8 mouse cellular contexts compared by ENCODE assay signal in genomic region chr7:45475291-45475969, GRCm38 (mm10). TPM values are rescaled to one million over a fixed set of nuclear protein-coding genes. Genes with fewer than 3 reads are reported as not detected.
DNase-seq lines count a peak whose midpoint lies in the region; ATAC-seq and TF ChIP-seq lines count a peak whose summit lies in the region.

No protein-coding gene starts in this region.

- no peaks in the 10 kb centered on the region for H3K9me3 ChIP-seq in heart, embryonic 11.5 days (replicated peaks; ENCODE audit: control insufficient read depth, low read length)

- H3K4me3 ChIP-seq in heart, embryonic 11.5 days (ENCODE audit: low read depth, low read length), result peak overlapping the region; percentile 34

- no peak for DNase-seq in heart, postnatal 4 days
- peak; percentile 54 for DNase-seq in brain, embryonic 14.5 days (ENCODE audit: low read depth)
- peak; percentile 65 for DNase-seq in kidney, adult 18-20 months
- DNase-seq in lung, postnatal 14 days, result peak; percentile 32
- DNase-seq in ovary, postnatal 14 days (ENCODE audit: low spot score), result no peak
- DNase-seq in gastrocnemius, postnatal 36 days, result no peak
- DNase-seq in ovary, postnatal 10 days (ENCODE audit: low spot score), result no peak

- no peaks in the 10 kb centered on the region for H3K36me3 ChIP-seq in heart, embryonic 11.5 days (ENCODE audit: control insufficient read depth, insufficient read depth, low read length)

- 57% methylated on average over 16 of the region's 16 CpGs for WGBS in heart, embryonic 11.5 days (ENCODE audit: insufficient replicate concordance)

- intact Hi-C loops in gastrocnemius, postnatal 36 days (cut with DNase I), result loop anchor here (5.0 kb wide), 1 partner anchor 42 kb away; no protein-coding TSS in a partner anchor

- TF ChIP-seq POLR2A in brain, embryonic 14.5 days (IDR thresholded peaks at IDR 0.05; ENCODE audit: borderline replicate concordance, extremely low read depth, insufficient read depth, insufficient read length, poor library complexity, severe bottlenecking), result no peak

- H3K27ac ChIP-seq in heart, embryonic 11.5 days (ENCODE audit: low read depth, low read length), result peak overlapping the region; percentile 22; the same call in 1 of the 2 replicates

- no peaks in the 10 kb centered on the region for H3K4me1 ChIP-seq in heart, embryonic 11.5 days (ENCODE audit: control insufficient read depth, insufficient read depth, low read length)

- no peak for ATAC-seq in heart, embryonic 11.5 days (replicated peaks; ENCODE audit: insufficient number of reproducible peaks, low FRiP score, low TSS enrichment)

- no peak for TF ChIP-seq CTCF in brain, embryonic 14.5 days (IDR thresholded peaks at IDR 0.05; ENCODE audit: borderline replicate concordance, extremely low read depth, insufficient read depth, insufficient read length)

- H3K9ac ChIP-seq in heart, embryonic 11.5 days (ENCODE audit: low read depth, low read length), result peak overlapping the region; percentile 54

- H3K27me3 ChIP-seq in heart, embryonic 11.5 days (ENCODE audit: control insufficient read depth, insufficient read depth, low read length), result no peaks in the 10 kb centered on the region

- peak overlapping the region; percentile 53 for H3K4me2 ChIP-seq in heart, embryonic 11.5 days

RNA-seq across cellular contexts. Expression of gene Tulp2, which starts 6.2 kb away (rescaled TPM):
- polyA plus RNA-seq in heart, embryonic 11.5 days (2014; fragmentation: Nextera tagmentation; extraction: Ambion mirVana), result 1.5 and 2.2 TPM in 2 replicates
- total RNA-seq in heart, postnatal 4 days (2021), result 1 to 10 TPM in 1 of 2 experiments, not detected in 1; 1.1 TPM
- 0.11 and 0.18 TPM in 2 replicates for polyA plus RNA-seq in brain, embryonic 14.5 days (2012; rRNA removed)
- under 1 TPM in 1 of 2 experiments, not detected in 1; 0.39 TPM for total RNA-seq in gastrocnemius, postnatal 36 days (2021)

RNA-seq across cellular contexts. Expression of gene Bax, which starts 8.7 kb away (rescaled TPM):
- polyA plus RNA-seq in heart, embryonic 11.5 days (2014; fragmentation: Nextera tagmentation; extraction: Ambion mirVana), result 91.3 and 146 TPM in 2 replicates
- 10 to 100 TPM; 48.6 to 50.7 TPM for total RNA-seq in heart, postnatal 4 days (2021)
- 168 and 237 TPM in 2 replicates for polyA plus RNA-seq in brain, embryonic 14.5 days (2012; rRNA removed)
- 10 to 100 TPM; 13.8 to 14.6 TPM for total RNA-seq in gastrocnemius, postnatal 36 days (2021)

RNA-seq across cellular contexts. Expression of gene Gm45808, which starts 11.2 kb away (rescaled TPM):
- not detected in 2 replicates for polyA plus RNA-seq in heart, embryonic 11.5 days (2014; fragmentation: Nextera tagmentation; extraction: Ambion mirVana)
- total RNA-seq in heart, postnatal 4 days (2021), result 1 to 10 TPM; 2.0 to 2.1 TPM
- 0.30 TPM in 1 of 2 replicates, not detected in the other for polyA plus RNA-seq in brain, embryonic 14.5 days (2012; rRNA removed)
- 1 to 10 TPM; 6.1 to 6.6 TPM for total RNA-seq in gastrocnemius, postnatal 36 days (2021)

RNA-seq across cellular contexts. Expression of gene Dhdh, which starts 13.2 kb away (rescaled TPM):
- 4.6 and 4.9 TPM in 2 replicates for polyA plus RNA-seq in heart, embryonic 11.5 days (2014; fragmentation: Nextera tagmentation; extraction: Ambion mirVana)
- total RNA-seq in heart, postnatal 4 days (2021), result 1 to 10 TPM; 3.5 to 4.7 TPM
- 2.0 and 2.8 TPM in 2 replicates for polyA plus RNA-seq in brain, embryonic 14.5 days (2012; rRNA removed)
- total RNA-seq in gastrocnemius, postnatal 36 days (2021), result 10 to 100 TPM; 11.4 to 12.8 TPM

RNA-seq across cellular contexts. Expression of gene Ftl1, which starts 15.7 kb away (rescaled TPM):
- polyA plus RNA-seq in heart, embryonic 11.5 days (2014; fragmentation: Nextera tagmentation; extraction: Ambion mirVana), result 4,030 and 4,320 TPM in 2 replicates
- 100 to 1,000 TPM; 302 to 316 TPM for total RNA-seq in heart, postnatal 4 days (2021)
- polyA plus RNA-seq in brain, embryonic 14.5 days (2012; rRNA removed), result 2,346 and 2,481 TPM in 2 replicates
- 100 to 1,000 TPM; 132 to 146 TPM for total RNA-seq in gastrocnemius, postnatal 36 days (2021)

Comparison
In these comparisons a context has a peak if more than half of its experiments do, and no peak if none do; other contexts are left out.
1. DNase-seq: peak in brain, embryonic 14.5 days (single experiment), kidney, adult 18-20 months (single experiment) and lung, postnatal 14 days (single experiment); none in heart, postnatal 4 days (single experiment), ovary, postnatal 14 days (single experiment), gastrocnemius, postnatal 36 days (0 of 2) and ovary, postnatal 10 days (single experiment).